Mouse (Mus musculus): ENCODE data around the gene Zdhhc20.
"Not testable (repeated sequence)": the region's sequence is repeated elsewhere in the genome, so short reads cannot be mapped to it uniquely, and the experiment has no call there.

The Zdhhc20 gene

GRCm38 (mm10) chr14:57892961-57893360 is 2.9 kb upstream of the Zdhhc20 start:
- no peak for DNase-seq (ENCODE audit: low spot score in 2 of 2)

- DNase-seq (ENCODE audit: low spot score in 2 of 2), result no peak
These were observed 500 bp downstream of the Zdhhc20 start for GRCm38 (mm10) chr14:57889541-57890010.

- no peak for DNase-seq (ENCODE audit: low spot score in 2 of 2)
These were observed 2.9 kb downstream of the Zdhhc20 start for GRCm38 (mm10) chr14:57887171-57887570.

GRCm38 (mm10) chr14:57886032-57886431 is 4.0 kb downstream of the Zdhhc20 start:
- no peak for DNase-seq (ENCODE audit: low spot score in 2 of 2)

GRCm38 (mm10) chr14:57883341-57883740 is 6.7 kb downstream of the Zdhhc20 start:
- DNase-seq (ENCODE audit: low spot score in 2 of 2), result no peak

- DNase-seq (ENCODE audit: low spot score in 2 of 2), result no peak
These were observed 7.4 kb downstream of the Zdhhc20 start for GRCm38 (mm10) chr14:57882720-57883119.

GRCm38 (mm10) chr14:57881793-57882192 is 8.3 kb downstream of the Zdhhc20 start:
- peak in 1 of 2 experiments; percentile 9 for DNase-seq (ENCODE audit: low spot score in 2 of 2)

- no peak for DNase-seq (ENCODE audit: low spot score in 2 of 2)
These were observed 9.0 kb downstream of the Zdhhc20 start for GRCm38 (mm10) chr14:57881074-57881473.

- DNase-seq (ENCODE audit: low spot score in 2 of 2), result no peak
These were observed 12.2 kb downstream of the Zdhhc20 start for GRCm38 (mm10) chr14:57877921-57878320.

GRCm38 (mm10) chr14:57866676-57867276 is 23.3 kb downstream of the Zdhhc20 start:
- no peak for DNase-seq (ENCODE audit: low spot score in 2 of 2)

- no peak for DNase-seq (ENCODE audit: low spot score in 2 of 2)
These were observed 24.8 kb downstream of the Zdhhc20 start for GRCm38 (mm10) chr14:57865256-57865655.

GRCm38 (mm10) chr14:57863129-57863528 is 26.9 kb downstream of the Zdhhc20 start:
- DNase-seq (ENCODE audit: low spot score in 2 of 2), result no peak

- DNase-seq (ENCODE audit: low spot score in 2 of 2), result no peak
These were observed 28.1 kb downstream of the Zdhhc20 start for GRCm38 (mm10) chr14:57861987-57862412.

- no peak for DNase-seq (ENCODE audit: low spot score in 2 of 2)
These were observed 30.6 kb downstream of the Zdhhc20 start for GRCm38 (mm10) chr14:57859520-57859919.

- no peak for DNase-seq (ENCODE audit: low spot score in 2 of 2)
These were observed 31.5 kb downstream of the Zdhhc20 start for GRCm38 (mm10) chr14:57858601-57859000.

- not testable (repeated sequence) for DNase-seq (ENCODE audit: low spot score in 2 of 2)
These were observed 34.0 kb downstream of the Zdhhc20 start for GRCm38 (mm10) chr14:57856037-57856436.

- DNase-seq (ENCODE audit: low spot score in 2 of 2), result no peak
These were observed 37.1 kb downstream of the Zdhhc20 start for GRCm38 (mm10) chr14:57852961-57853360.

GRCm38 (mm10) chr14:57850330-57850729 is 39.7 kb downstream of the Zdhhc20 start:
- DNase-seq (ENCODE audit: low spot score in 2 of 2), result no peak

GRCm38 (mm10) chr14:57848646-57849045 is 41.4 kb downstream of the Zdhhc20 start:
- no peak for DNase-seq (ENCODE audit: low spot score in 2 of 2)

GRCm38 (mm10) chr14:57848061-57848460 is 42.0 kb downstream of the Zdhhc20 start:
- not testable (repeated sequence) for DNase-seq (ENCODE audit: low spot score in 2 of 2)

GRCm38 (mm10) chr14:57844535-57844934 is 45.5 kb downstream of the Zdhhc20 start:
- DNase-seq (ENCODE audit: low spot score in 2 of 2), result no peak

GRCm38 (mm10) chr14:57835157-57835556 is 54.9 kb downstream of the Zdhhc20 start:
- DNase-seq (ENCODE audit: low spot score in 2 of 2), result no peak

GRCm38 (mm10) chr14:57833526-57833925 is 56.5 kb downstream of the Zdhhc20 start:
- DNase-seq (ENCODE audit: low spot score in 2 of 2), result no peak

- no peak for DNase-seq (ENCODE audit: low spot score in 2 of 2)
These were observed 62.8 kb downstream of the Zdhhc20 start for GRCm38 (mm10) chr14:57827284-57827683.
